Mouse (Mus musculus) ES-Bruce4 (cell line): ENCODE measurements around the gene Vamp2.

ENCODE experiments used
- CTCF ChIP-seq: IDR thresholded peaks from one replicate; pipeline ENCODE4 v1.8.1; 2011; ENCODE audit warnings: low read depth, low read length
- EP300 ChIP-seq: IDR thresholded peaks from 2 replicates; pipeline ENCODE4 v1.6.1; 2011; ENCODE audit warnings: low read depth, low read length; ENCODE audit not compliant: insufficient read depth
- POLR2A ChIP-seq: IDR thresholded peaks from one replicate; pipeline ENCODE4 v1.8.1; 2011; ENCODE audit warnings: low read length; ENCODE audit not compliant: insufficient read depth

DNA sequence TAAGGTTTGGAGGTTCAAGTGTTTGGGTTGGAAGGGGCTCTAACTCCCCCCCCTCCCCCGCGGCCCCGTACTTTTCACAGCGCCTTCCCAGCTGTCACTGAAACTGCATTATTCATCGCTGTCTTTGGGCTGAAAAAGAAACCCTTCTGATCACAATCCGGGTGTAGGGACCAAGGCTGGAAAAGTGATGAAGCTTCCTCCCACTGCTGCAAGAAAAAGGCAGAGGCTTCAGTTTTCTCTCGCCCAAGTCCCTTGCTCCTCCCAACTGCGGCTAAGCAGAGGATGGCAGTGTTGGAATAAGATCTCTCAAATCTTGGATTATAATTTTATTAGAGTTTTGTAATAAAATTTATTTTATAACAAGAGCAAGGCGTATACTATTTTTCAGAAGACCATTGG is 15.6 kb upstream of the Vamp2 start:
- TF ChIP-seq POLR2A = no peak
- no peak for TF ChIP-seq CTCF
- TF ChIP-seq EP300 = no peak
